Mouse (Mus musculus) lung, embryonic 16.5 days (tissue): ENCODE results near the gene Tst. TPM values are rescaled to one million over a fixed set of nuclear protein-coding genes. Genes with fewer than 3 reads are reported as not detected.

Source experiments
- ATAC-seq: fragments of 200-750 bp; cut with Nextera tagmentation; 2 replicates; pipeline ENCODE4 v1.8.0; 2017; ENCODE audit warnings: low read depth, mild to moderate bottlenecking, moderate library complexity
- H3K27ac ChIP-seq: fragments of 300-500 bp; sonication (generic); 2 replicates; pipeline ENCODE4 v1.5.1; 2014; ENCODE audit warnings: mild to moderate bottlenecking, control low read depth, low read length
- H3K27me3 ChIP-seq: fragments of 300-500 bp; sonication (generic); 2 replicates; pipeline ENCODE4 v1.6.1; 2014; ENCODE audit warnings: low read depth, low read length, mixed read lengths; ENCODE audit not compliant: control insufficient read depth, insufficient read depth
- H3K36me3 ChIP-seq: fragments of 300-500 bp; sonication (generic); 2 replicates; pipeline ENCODE4 v1.6.1; 2014; ENCODE audit warnings: low read length; ENCODE audit not compliant: control insufficient read depth, insufficient read depth
- H3K4me1 ChIP-seq: fragments of 300-500 bp; sonication (generic); replicated peaks from 2 replicates; pipeline ENCODE4 v1.6.1; 2014; ENCODE audit warnings: low read length, mixed read lengths; ENCODE audit not compliant: control insufficient read depth, insufficient read depth
- H3K4me2 ChIP-seq: fragments of 300-500 bp; sonication (generic); 2 replicates; pipeline ENCODE4 v1.6.1; 2014; ENCODE audit warnings: low read depth, low read length, control low read depth
- H3K4me3 ChIP-seq: fragments of 300-500 bp; sonication (generic); 2 replicates; pipeline ENCODE4 v1.5.1; 2014; ENCODE audit warnings: mild to moderate bottlenecking, low read length, control low read depth
- H3K9ac ChIP-seq: fragments of 300-500 bp; sonication (generic); 2 replicates; pipeline ENCODE4 v1.6.1; 2014; ENCODE audit warnings: low read length, control low read depth
- H3K9me3 ChIP-seq: fragments of 300-500 bp; sonication (generic); 2 replicates; pipeline ENCODE4 v1.6.1; 2016; ENCODE audit warnings: low read length; ENCODE audit not compliant: control insufficient read depth
- WGBS: fragments of 180-500 bp; shearing (Covaris S2); extraction: QIAGEN DNeasy Blood & Tissue Kit; methylation state at CpG from one replicate; pipeline ENCODE4 v1.1.7; 2014; 5-methylcytosine and 5-hydroxymethylcytosine counted together
- polyA plus RNA-seq: library from polyadenylated mRNA; unstranded; fragments of >200 nt; fragmentation: Nextera tagmentation; extraction: Ambion mirVana; gene quantifications from 2 replicates; pipeline ENCODE4 v1.2.1, GENCODE M21; 2015

Tst gene
- polyA plus RNA-seq, 1 experiment from 2014 or later, result 129 TPM

GRCm38 (mm10) chr15:78431541-78432121, 25.9 kb upstream of the Tst start:
- Histone ChIP-seq H3K27me3 (no peaks in the 10 kb centered on the region), H3K4me1 (peaks cover 11% of the 10 kb centered on the region), H3K9me3 (no peaks in the 10 kb centered on the region), H3K4me2 (no peak overlapping the region), H3K9ac (no peak overlapping the region), H3K4me3 (no peak overlapping the region), H3K36me3 (peaks cover 4% of the 10 kb centered on the region; the same call in 1 of the 2 replicates), H3K27ac (no peak overlapping the region)
- ATAC-seq, result no peak
- WGBS, result 74% methylated on average over 7 of the region's 7 CpGs

- no peak for ATAC-seq
- no peak overlapping the region for H3K4me3 ChIP-seq
- H3K36me3 ChIP-seq, result peaks cover 4% of the 10 kb centered on the region; the same call in 1 of the 2 replicates
- H3K9ac ChIP-seq, result no peak overlapping the region
- 87% methylated on average over 10 of the region's 10 CpGs for WGBS
- no peaks in the 10 kb centered on the region for H3K27me3 ChIP-seq
- H3K4me1 ChIP-seq, result peaks cover 7% of the 10 kb centered on the region
- H3K4me2 ChIP-seq, result no peak overlapping the region
- no peaks in the 10 kb centered on the region for H3K9me3 ChIP-seq
- no peak overlapping the region for H3K27ac ChIP-seq
Measured at GRCm38 (mm10) chr15:78430874-78431273, 25.2 kb upstream of the Tst start.

DNA sequence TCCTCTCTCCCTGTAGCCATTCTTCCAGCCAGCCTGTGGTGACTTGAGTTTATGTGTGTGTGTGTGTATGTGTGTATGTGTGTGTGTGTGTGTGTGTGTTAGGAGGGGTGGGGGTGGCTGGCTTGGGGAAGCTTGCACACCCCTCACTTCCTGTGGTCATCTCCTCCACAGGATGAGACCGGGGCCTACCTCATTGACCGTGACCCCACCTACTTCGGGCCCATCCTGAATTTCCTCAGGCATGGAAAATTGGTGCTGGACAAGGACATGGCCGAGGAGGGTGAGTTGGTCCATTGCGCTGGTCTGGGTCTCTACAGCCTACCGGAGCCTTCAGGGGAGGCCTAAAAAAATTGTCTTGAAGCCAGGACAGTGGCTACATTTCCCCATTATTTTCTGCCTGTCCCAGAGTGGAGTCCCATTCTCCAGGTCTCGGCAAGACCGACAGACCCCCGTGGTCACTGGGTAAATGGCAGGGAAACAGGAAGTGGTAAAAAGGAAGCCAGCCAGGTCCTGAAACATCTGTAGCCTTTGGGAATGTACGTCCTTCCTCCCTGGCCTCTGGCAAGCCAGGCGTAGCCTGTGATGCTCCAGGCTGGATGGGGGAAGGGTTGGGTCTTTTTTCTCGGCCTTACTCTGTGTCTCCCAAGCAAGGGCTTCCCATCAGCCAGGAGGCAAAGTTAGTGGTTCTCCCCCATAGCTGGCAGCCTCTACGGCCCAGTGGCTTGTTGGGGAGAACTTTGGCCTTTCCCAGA, 24.3 kb upstream of the Tst start:
- Histone ChIP-seq H3K9me3 (no peaks in the 10 kb centered on the region), H3K27me3 (no peaks in the 10 kb centered on the region), H3K4me2 (peak overlapping the region; percentile 65), H3K36me3 (peaks cover 4% of the 10 kb centered on the region; the same call in 1 of the 2 replicates), H3K4me3 (peak overlapping the region; percentile 68; the same call in 1 of the 2 replicates), H3K4me1 (peaks cover 7% of the 10 kb centered on the region), H3K27ac (peak overlapping the region; percentile 60), H3K9ac (no peak overlapping the region; the same call in 1 of the 2 replicates)
- WGBS, result 73% methylated on average over 13 of the region's 13 CpGs
- no peak for ATAC-seq

- Histone ChIP-seq H3K9me3 (no peaks in the 10 kb centered on the region), H3K4me1 (peaks cover 7% of the 10 kb centered on the region), H3K36me3 (peaks cover 4% of the 10 kb centered on the region; the same call in 1 of the 2 replicates), H3K27me3 (no peaks in the 10 kb centered on the region; the same call in 1 of the 2 replicates), H3K9ac (peak overlapping the region; percentile 79), H3K4me3 (peak overlapping the region; percentile 68), H3K27ac (peak overlapping the region; percentile 60), H3K4me2 (peak overlapping the region; percentile 65)
- 8% methylated on average over 3 of the region's 3 CpGs for WGBS
- no peak for ATAC-seq
Measured at GRCm38 (mm10) chr15:78429139-78429459, 23.4 kb upstream of the Tst start.

GRCm38 (mm10) chr15:78428391-78429138, 22.9 kb upstream of the Tst start, which contains the start of gene Kctd17:
Kctd17 (plus strand) TSS chr15:78428564.
- H3K4me3 ChIP-seq, result peak within 1 kb of the TSS; percentile 68
- H3K36me3 ChIP-seq, result no peaks in the 10 kb centered on the region; the same call in 1 of the 2 replicates
- peak; percentile 89 for ATAC-seq
- peak within 1 kb of the TSS; percentile 65 for H3K4me2 ChIP-seq
- H3K27me3 ChIP-seq, result no peaks in the 10 kb centered on the region; the same call in 1 of the 2 replicates
- under 1% methylated on average over 48 of the region's 52 CpGs for WGBS
- H3K4me1 ChIP-seq, result peaks cover 7% of the 10 kb centered on the region
- peak within 1 kb of the TSS; percentile 79 for H3K9ac ChIP-seq
- no peaks in the 10 kb centered on the region for H3K9me3 ChIP-seq
- H3K27ac ChIP-seq, result peak within 1 kb of the TSS; percentile 60

DNA sequence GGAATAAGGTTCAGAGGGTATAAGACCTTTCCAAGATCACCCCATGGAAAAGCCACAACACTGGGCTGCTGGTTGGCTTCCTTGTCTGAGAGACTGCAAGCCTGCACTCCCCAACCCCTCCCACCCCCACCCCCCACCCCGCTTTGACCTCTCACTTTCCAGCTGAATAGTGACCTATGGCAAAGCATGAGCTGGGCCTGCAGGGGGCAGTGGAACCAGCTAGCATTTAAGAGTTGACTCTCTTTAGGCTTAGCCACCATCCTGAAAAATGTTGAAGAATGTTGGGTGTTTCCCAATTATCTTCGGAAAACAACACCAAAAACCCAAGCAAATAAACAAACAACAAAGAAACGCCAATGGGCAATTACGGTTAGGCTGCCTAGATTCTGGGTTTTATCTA, 19.5 kb upstream of the Tst start:
- Histone ChIP-seq H3K4me2 (no peak overlapping the region), H3K9ac (no peak overlapping the region), H3K36me3 (no peaks in the 10 kb centered on the region), H3K9me3 (no peaks in the 10 kb centered on the region), H3K27ac (no peak overlapping the region), H3K4me3 (no peak overlapping the region), H3K27me3 (no peaks in the 10 kb centered on the region; the same call in 1 of the 2 replicates), H3K4me1 (peaks cover 7% of the 10 kb centered on the region)
- 51% methylated on average over 4 of the region's 4 CpGs for WGBS
- ATAC-seq, result no peak

DNA sequence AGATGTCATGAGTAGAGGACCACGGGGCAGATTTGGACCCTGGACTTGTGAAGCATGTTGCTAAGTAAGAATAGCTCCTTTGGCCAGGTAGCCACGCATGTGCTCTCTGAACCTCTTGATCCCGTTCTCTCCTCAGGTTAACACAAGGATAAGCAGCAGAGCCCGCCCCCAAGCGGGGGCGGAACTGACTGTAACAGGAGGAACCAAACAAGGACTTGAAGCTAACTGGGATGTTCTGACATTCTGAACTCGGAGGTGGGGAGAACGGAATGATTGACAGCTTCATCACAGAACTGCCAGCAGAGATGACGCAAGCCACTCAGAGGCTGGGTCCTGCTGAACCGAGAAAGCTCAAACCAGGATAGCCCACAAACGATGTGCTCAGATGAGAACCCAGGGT, 18.8 kb upstream of the Tst start:
- Histone ChIP-seq H3K36me3 (no peaks in the 10 kb centered on the region), H3K27me3 (no peaks in the 10 kb centered on the region; the same call in 1 of the 2 replicates), H3K4me3 (no peak overlapping the region), H3K27ac (no peak overlapping the region), H3K9ac (no peak overlapping the region), H3K4me1 (peaks cover 5% of the 10 kb centered on the region), H3K4me2 (no peak overlapping the region), H3K9me3 (no peaks in the 10 kb centered on the region)
- no peak for ATAC-seq
- 16% methylated on average over 11 of the region's 11 CpGs for WGBS

DNA sequence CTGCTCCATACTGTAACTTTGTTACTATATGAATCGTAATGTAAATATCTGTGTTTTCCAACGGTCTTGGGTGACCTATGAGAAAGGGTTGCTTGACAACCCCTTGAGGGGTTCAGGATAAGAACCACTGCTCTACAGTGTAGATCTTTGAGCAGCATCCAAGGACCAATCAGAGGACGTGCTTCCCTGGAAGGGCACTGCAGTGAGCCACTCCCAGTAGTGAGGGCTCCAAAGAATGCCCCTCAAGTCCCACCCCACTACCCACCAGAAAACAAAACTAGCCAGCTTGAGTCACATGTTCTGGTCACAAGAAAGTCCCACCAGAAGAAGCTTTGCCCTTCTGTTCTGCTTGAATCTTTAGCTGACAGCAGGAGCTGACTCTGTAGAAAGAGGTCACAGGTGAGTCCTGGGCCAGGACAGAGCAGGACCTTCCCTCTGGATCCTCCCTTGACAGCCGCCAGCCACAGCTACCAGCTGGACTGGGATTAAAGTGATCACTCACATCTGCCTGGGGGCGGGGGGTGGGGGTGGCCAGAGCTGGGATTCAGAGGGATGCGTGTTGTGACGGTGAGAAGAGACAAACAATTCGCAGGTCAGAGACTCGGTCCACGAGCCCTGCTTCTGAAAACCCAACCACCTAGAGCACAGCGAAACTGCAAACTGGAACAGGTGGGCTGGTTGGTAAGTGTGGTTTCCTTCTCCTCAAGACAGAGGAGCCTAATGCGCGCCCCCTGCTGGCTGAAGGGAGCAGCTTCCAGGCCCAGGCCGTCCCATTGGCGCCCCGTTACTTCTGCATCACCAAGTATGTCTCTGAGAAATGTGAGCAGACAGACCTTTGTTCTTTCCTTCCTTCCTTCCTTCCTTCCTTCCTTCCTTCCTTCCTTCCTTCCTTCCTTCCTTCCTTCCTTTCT, 16.6 kb upstream of the Tst start:
- Histone ChIP-seq H3K27me3 (no peaks in the 10 kb centered on the region; the same call in 1 of the 2 replicates), H3K4me3 (peak overlapping the region; percentile 1; the same call in 1 of the 2 replicates), H3K9me3 (no peaks in the 10 kb centered on the region), H3K9ac (peak overlapping the region; percentile 11), H3K4me1 (peaks cover under 1% of the 10 kb centered on the region), H3K36me3 (no peaks in the 10 kb centered on the region), H3K27ac (no peak overlapping the region), H3K4me2 (peak overlapping the region; percentile 43)
- peak; percentile 84 for ATAC-seq
- WGBS, result 13% methylated on average over 15 of the region's 16 CpGs
